Mouse (Mus musculus) bone marrow, adult 2 months (tissue): Measurements from ENCODE around the gene Fzr1.

Experiments used
- CTCF ChIP-seq: fragments of 200-500 bp; IDR thresholded peaks from 2 replicates; pipeline ENCODE4 v1.5.1; 2011; ENCODE audit warnings: low read length, control low read depth; ENCODE audit not compliant: control insufficient read depth, insufficient read depth
- POLR2A ChIP-seq: fragments of 200-500 bp; IDR thresholded peaks from 2 replicates; pipeline ENCODE4 v1.6.1; 2011; ENCODE audit warnings: low read depth, mild to moderate bottlenecking, control low read depth, low read length, borderline replicate concordance; ENCODE audit not compliant: control insufficient read depth

DNA sequence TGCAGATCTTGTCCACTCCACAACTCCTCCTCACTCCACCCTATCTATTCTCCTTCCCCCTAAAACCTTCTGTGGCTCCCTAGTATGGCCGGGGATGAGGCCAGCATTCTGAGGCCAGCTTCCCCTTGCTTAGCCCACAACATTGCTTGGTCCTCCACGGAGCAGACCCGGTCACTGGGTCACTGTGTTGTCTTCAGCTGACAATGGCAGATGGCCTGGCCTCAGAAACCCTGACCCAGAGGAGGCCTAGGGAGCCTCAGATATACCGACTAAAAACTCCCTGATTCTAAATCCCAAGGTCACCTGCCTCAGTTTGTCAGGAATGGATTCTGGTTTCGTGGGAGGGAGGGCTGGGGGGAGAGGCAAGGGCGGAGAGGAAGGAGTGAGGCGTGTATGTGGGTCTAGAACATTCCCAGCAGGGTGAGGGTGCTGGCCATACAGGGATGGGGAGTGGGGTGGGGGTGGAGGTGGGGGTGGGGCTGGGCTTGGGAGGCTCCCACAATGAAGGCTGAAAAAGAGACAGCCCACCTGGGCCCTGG, 24.0 kb upstream of the Fzr1 start:
- TF ChIP-seq CTCF = no peak
- no peak for TF ChIP-seq POLR2A
